Mouse (Mus musculus) G1E (cell line): ENCODE results near the gene Atf7ip2. TPM values are rescaled to one million over a fixed set of nuclear protein-coding genes. Genes with fewer than 3 reads are reported as not detected.

Source experiments
- ATAC-seq: 2 replicates; pipeline ENCODE4 v1.8.0; 2016; ENCODE audit warnings: mild to moderate bottlenecking; ENCODE audit not compliant: insufficient number of reproducible peaks, poor library complexity, low FRiP score, severe bottlenecking; ENCODE audit errors: extremely low read depth
- DNase-seq: peaks from one replicate; pipeline ENCODE4 v3.0.0; 2012; ENCODE audit warnings: low spot score
- H3K27me3 ChIP-seq: 2 replicates; pipeline ENCODE4 v1.6.1; 2012; ENCODE audit warnings: mild to moderate bottlenecking, low read length, inconsistent platforms; ENCODE audit not compliant: insufficient read depth
- H3K36me3 ChIP-seq: replicated peaks from 2 replicates; pipeline ENCODE3; 2012; ENCODE audit warnings: mild to moderate bottlenecking, inconsistent platforms
- H3K4me1 ChIP-seq: 2 replicates; pipeline ENCODE4 v1.6.1; 2012; ENCODE audit warnings: low read depth, low read length, inconsistent platforms, mixed read lengths; ENCODE audit not compliant: insufficient read depth
- H3K4me3 ChIP-seq: 2 replicates; pipeline ENCODE4 v1.5.1; 2012; ENCODE audit warnings: low read depth, mild to moderate bottlenecking, inconsistent platforms, low read length, moderate library complexity, mixed read lengths
- H3K9me3 ChIP-seq: replicated peaks from 2 replicates; pipeline ENCODE4 v1.6.1; 2012; ENCODE audit warnings: inconsistent platforms
- CTCF ChIP-seq: IDR thresholded peaks from 2 replicates; pipeline ENCODE4 v1.5.1; 2012; ENCODE audit warnings: low read depth, low read length, inconsistent platforms, mixed read lengths
- GATA1 ChIP-seq: IDR thresholded peaks from 2 replicates; pipeline ENCODE4 v1.6.1; 2012; ENCODE audit warnings: borderline replicate concordance, low read length, inconsistent platforms, mixed read lengths
- GATA2 ChIP-seq: IDR thresholded peaks from 2 replicates; pipeline ENCODE4 v1.6.1; 2012; ENCODE audit warnings: low read depth, low read length, inconsistent platforms, borderline replicate concordance
- POLR2AphosphoS5 ChIP-seq: IDR thresholded peaks from 2 replicates; pipeline ENCODE4 v1.6.1; 2012; ENCODE audit warnings: low read depth, low read length, inconsistent platforms; ENCODE audit not compliant: insufficient replicate concordance
- TAL1 ChIP-seq: conservative IDR thresholded peaks from 2 replicates; pipeline ENCODE4 v1.6.1; 2012; ENCODE audit warnings: low read depth, low read length, inconsistent platforms, mixed read lengths
- polyA plus RNA-seq: library from polyadenylated mRNA; stranded (reverse); fragments of >175 nt; gene quantifications from 2 replicates; pipeline ENCODE4 v1.2.3, GENCODE M21; 2012
- total RNA-seq, 2 experiments: library from RNA; stranded (forward) in 1 of 2; stranded (reverse) in 1 of 2; fragments of 200-1000 nt in 1 of 2; fragments of >200 nt in 1 of 2; fragmentation: Nextera tagmentation in 1 of 2; gene quantifications; 2 replicates each; pipeline ENCODE4 v1.2.3; 2014 to 2017

The Atf7ip2 gene
- total RNA-seq (2014; fragmentation: Nextera tagmentation) (not detected in 2 replicates), total RNA-seq (2017) (0.06 TPM in 1 of 2 replicates, not detected in the other), polyA plus RNA-seq (not detected in 2 replicates)

DNA sequence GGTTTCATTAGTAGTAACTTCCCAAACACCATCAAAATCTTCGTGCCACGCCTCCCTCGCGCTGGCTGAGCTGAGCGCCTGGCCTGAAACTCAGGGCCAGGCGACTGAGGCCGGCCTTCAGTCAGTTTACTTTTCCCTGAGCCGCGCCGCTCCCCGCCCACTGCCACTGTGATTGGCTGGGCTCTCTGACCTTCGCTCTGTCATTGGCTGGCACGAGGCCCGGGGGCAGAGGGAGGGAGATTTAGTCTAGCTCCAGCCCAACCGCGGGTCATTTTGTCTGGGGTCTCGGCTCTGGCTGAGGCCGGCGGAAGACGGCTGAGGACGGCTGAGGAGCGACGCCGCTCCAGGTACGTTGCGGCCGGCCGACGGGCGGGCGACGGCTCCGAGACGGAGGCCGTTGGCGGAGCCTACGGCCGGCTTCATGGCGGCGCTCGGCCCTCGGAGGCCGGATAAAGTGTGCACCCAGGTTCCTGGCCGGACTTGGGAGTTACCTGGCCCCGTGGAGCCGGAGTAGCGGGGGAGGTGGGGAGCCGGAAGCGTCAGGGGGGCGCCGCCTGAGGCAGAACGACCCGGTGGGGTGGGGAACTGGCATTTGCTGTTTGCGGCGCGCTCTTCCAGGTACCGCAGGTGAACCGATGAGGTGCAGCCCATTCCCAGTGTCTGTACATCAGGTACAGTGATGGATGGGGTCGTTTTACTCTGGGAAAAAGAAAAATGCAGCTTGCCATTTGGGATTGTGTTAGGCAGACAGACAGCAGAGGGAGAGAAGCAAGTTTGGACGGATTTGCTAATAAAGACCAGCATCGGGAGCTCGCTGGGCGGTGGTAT, at the start of gene Atf7ip2:
Gene Atf7ip2 (plus strand): TSS at position 34 of the 828 bp plus-strand sequence.
- Histone ChIP-seq H3K36me3 (no peaks in the 10 kb centered on the region), H3K9me3 (no peaks in the 10 kb centered on the region), H3K27me3 (no peaks in the 10 kb centered on the region), H3K4me3 (no peak within 1 kb of the TSS), H3K4me1 (no peaks in the 10 kb centered on the region)
- ATAC-seq = no peak
- TF ChIP-seq GATA1 (no peak), GATA2 (no peak)
- no peak for DNase-seq

DNA sequence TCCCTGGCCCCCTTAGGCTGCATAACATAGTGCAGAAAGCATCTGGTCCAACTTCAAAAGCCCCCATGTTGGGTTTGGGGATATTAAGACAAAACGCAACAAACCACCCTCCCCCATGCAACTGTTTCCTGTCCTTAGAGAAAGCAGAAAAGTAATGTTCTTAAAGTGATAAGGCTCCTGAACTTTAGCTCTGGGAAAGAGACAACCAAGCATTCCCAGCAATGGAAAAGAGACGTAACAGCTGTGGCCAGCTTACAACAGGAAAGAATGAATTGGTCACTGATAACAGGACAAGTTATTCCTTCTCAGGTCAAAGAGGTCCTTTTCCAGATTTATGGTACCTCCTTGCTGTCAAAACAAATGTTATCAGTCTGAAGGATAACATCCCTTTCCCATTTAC, 49.3 kb upstream of the Atf7ip2 start:
- H3K27me3 ChIP-seq = no peaks in the 10 kb centered on the region
- no peaks in the 10 kb centered on the region for H3K4me1 ChIP-seq
- DNase-seq (no peak), ATAC-seq (no peak)
- no peak overlapping the region for H3K4me3 ChIP-seq
- no peaks in the 10 kb centered on the region for H3K9me3 ChIP-seq
- no peaks in the 10 kb centered on the region for H3K36me3 ChIP-seq
- no peak for TF ChIP-seq POLR2AphosphoS5

DNA sequence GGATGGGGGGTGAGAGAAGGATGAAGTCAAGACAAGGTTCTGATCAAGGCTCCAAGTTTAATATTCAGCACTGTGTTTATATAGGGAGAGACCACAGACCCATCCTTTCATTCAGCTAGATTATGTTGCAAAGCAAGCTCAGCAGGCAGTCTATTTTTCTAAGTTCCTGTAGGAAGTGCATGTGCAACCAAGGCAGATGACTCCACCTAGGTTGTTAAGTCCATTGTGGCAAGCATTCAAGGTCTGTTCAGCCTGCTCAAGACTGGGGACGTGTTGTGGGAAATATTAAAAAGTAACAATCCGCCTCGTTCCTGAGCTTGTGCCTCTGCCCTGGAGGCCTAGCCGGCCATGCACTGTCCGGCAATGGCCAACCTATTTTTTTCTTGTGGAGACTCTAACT, 45.1 kb upstream of the Atf7ip2 start:
- no peaks in the 10 kb centered on the region for H3K9me3 ChIP-seq
- no peak overlapping the region for H3K4me3 ChIP-seq
- H3K36me3 ChIP-seq = no peaks in the 10 kb centered on the region
- no peaks in the 10 kb centered on the region for H3K4me1 ChIP-seq
- TF ChIP-seq TAL1 (no peak), CTCF (no peak), POLR2AphosphoS5 (no peak), GATA1 (no peak)
- no peak for DNase-seq
- H3K27me3 ChIP-seq = no peaks in the 10 kb centered on the region
- no peak for ATAC-seq

DNA sequence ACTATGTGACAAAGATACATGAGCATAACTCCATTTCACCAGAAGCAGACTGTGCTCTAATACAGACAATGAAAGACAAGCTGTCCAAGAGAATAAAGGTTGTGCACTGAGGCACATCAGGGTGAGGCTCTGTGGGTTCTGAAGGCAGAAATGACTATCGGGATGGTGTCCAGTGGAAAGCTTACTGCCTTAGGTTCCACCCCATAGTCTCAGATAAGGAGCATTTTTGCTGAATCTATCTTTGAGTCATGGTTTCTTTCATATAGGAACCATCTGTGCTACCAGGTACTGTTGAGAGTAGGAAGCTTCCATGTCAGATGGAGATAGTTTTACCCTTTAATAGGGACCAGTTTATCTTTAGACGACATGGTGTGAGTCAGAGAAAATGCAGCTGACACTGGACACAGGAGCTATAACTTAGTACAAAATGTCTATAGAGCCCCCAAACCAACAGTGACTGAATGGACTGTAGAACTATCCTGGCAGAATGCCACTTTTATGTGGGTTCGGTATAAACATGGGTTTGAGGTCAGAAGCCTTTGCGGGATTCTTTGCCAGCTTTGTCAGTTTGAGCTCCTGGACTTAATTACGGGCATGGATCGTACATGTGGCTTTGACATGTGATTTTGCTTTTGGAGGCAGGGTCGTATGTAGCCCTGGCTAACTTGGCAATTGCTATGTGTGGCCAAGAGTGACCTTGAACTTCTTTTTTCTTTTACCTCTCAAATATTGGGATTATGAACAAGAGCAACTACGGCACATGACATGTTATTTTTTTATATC, 23.2 kb upstream of the Atf7ip2 start:
- Histone ChIP-seq H3K36me3 (no peaks in the 10 kb centered on the region), H3K4me3 (no peak overlapping the region), H3K27me3 (no peaks in the 10 kb centered on the region), H3K4me1 (no peaks in the 10 kb centered on the region), H3K9me3 (no peaks in the 10 kb centered on the region)
- no peak for TF ChIP-seq TAL1
- TF ChIP-seq POLR2AphosphoS5 = no peak
- no peak for TF ChIP-seq GATA2
- no peak for TF ChIP-seq CTCF
- TF ChIP-seq GATA1 = no peak
- DNase-seq (no peak), ATAC-seq (no peak)

DNA sequence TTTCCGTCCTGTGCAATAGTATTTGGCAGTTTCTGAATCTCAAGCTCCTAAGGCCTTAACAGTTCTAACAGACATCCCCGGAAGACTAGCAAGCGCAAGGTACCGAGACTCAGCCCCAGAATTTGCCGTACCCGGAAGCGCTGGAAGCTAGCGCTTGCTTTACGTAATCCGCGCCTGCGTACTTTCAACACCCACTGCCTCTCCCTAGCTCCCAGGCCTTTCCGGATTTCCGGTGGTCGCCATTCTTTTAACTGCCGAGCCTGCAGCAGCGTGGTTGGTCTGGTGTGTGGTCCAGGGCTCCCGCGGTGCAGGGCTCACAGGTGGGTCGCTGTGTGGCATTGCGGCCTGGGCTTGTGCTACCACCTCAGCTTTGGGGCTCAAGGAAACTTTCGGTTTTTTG, 22.5 kb upstream of the Atf7ip2 start, which contains the start of gene Rpl39l:
Gene Rpl39l (plus strand): TSS at position 222 of the 400 bp plus-strand sequence.
- H3K4me1 ChIP-seq = no peaks in the 10 kb centered on the region
- H3K9me3 ChIP-seq = no peaks in the 10 kb centered on the region
- no peak for DNase-seq
- ATAC-seq = no peak
- H3K4me3 ChIP-seq = no peak within 1 kb of the TSS
- TF ChIP-seq GATA1 (no peak), CTCF (no peak), TAL1 (no peak), POLR2AphosphoS5 (no peak), GATA2 (no peak)
- H3K36me3 ChIP-seq = no peaks in the 10 kb centered on the region
- no peaks in the 10 kb centered on the region for H3K27me3 ChIP-seq

DNA sequence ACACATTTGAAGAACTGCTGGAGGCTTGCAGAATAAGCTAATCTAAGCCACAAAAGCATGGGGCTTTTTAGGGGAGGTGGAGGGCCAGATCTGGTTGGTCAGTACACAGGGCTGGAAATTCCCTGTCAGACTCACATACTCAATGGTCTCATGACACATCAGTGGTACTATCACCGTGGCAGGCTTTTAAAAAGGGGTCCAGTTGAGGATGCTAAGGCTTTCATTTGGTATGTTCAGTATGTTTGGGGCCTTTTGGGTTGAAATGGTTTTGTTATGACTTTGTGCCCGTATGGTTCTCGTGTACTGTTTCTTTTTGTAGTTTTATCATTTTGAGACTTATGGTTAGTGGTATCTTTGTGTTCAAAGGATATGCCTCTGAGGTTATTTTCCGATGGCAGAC, 21.2 kb upstream of the Atf7ip2 start:
- H3K4me3 ChIP-seq = no peak overlapping the region
- no peaks in the 10 kb centered on the region for H3K4me1 ChIP-seq
- no peaks in the 10 kb centered on the region for H3K27me3 ChIP-seq
- H3K36me3 ChIP-seq = no peaks in the 10 kb centered on the region
- DNase-seq (no peak), ATAC-seq (no peak)
- no peaks in the 10 kb centered on the region for H3K9me3 ChIP-seq
- TF ChIP-seq CTCF (no peak), GATA2 (no peak), GATA1 (no peak), TAL1 (no peak), POLR2AphosphoS5 (no peak)
